Mouse (Mus musculus) testis, adult 10 weeks (tissue): ENCODE measurements around the gene Dlk2. TPM values are rescaled to one million over a fixed set of nuclear protein-coding genes. Genes with fewer than 3 reads are reported as not detected.

Source experiments
- polyA plus RNA-seq: library from polyadenylated mRNA; stranded (reverse); fragments of 350-450 nt; fragmentation: Illumina TruSeq; extraction: RNeasy Lipid Tissue Mini Kit (QIAGEN cat#74804); gene quantifications from one replicate; pipeline ENCODE4 v1.2.3, GENCODE M21; 2014; ENCODE audit warnings: low read depth, low replicate concordance

Gene Dlk2
- not detected for polyA plus RNA-seq

DNA sequence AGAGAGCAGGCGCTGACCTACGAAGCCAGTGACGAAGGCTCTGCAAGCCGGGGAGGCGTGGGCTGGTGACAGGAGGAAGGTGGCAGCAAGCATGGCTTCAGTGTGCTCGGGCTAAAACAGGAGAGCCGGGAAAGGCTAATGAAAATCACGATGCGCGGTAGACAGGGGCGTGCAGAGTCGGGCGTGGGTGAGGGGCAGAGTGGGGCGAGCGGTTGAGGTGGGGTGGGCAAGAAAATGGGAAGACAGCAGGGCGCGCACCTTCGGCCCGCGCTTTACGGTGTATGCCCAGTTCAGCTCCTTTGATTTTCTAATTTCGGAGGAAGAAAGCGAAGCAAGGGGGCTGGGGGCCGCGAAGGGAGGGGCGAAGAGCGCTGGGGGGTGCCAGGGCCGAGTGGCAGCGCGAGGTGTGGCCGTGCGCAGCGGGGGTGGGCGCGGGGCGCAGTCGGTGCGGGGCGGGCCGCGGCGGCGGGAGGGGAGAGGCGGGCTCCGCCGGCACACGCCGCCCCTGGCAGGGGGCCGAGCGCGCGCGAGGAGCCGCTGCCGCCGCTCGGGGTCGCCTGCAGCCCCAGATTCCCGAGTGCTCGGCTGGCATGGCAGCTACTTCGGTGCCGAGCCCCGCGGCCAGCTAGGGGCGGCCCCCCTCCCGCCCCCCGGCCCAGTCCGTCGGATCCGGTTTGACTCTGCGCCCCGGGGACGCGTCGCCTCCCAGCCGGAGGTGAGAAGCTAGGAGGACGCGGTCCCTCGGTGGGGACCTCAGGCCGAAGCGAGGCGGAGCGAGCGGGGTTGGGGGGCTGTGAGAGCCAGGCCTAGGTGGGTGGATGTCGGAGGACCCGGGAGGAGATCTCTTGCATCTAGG lies at the start of gene Dlk2:
TSS of gene Dlk2 (plus strand) at position 58 of the 856 bp plus-strand sequence.

DNA sequence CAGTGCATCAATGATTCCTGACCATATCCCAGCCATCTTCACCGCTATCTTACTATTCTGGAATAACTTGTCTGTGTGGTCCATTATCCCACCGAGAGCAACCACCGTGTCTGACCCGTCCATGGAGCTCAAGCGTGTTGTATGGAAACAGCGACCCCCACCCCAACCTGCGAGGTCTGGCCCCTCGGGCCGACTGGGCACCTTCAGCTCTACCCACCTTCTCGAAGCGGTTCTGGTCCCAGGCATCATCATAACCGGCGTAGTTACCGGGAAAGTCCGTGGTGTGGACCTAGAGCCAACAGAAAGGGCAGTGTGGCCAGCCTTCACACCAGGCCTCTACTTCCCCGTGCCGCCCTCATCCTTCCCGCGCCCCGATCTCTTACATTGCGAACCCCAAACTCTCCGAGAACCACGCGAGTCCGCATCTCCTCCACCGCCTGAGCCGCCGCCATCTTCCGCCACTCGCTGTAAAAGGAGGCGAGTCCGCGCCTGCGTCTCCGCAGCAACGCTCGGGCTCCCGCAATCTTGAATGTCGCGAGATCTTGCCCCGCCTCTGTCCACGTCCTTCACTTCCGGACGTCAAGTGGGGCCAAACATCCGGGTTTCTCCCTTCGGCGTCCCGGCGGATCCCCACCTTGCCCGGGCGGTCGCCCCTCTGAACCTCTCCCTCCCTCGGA lies 49.6 kb upstream of the Dlk2 start, which contains the start of the genes Polr1c and Yipf3:
TSS of gene Polr1c (minus strand) at position 543 of the 677 bp plus-strand sequence.
TSS of gene Yipf3 (plus strand) at position 569 of the 677 bp plus-strand sequence.

DNA sequence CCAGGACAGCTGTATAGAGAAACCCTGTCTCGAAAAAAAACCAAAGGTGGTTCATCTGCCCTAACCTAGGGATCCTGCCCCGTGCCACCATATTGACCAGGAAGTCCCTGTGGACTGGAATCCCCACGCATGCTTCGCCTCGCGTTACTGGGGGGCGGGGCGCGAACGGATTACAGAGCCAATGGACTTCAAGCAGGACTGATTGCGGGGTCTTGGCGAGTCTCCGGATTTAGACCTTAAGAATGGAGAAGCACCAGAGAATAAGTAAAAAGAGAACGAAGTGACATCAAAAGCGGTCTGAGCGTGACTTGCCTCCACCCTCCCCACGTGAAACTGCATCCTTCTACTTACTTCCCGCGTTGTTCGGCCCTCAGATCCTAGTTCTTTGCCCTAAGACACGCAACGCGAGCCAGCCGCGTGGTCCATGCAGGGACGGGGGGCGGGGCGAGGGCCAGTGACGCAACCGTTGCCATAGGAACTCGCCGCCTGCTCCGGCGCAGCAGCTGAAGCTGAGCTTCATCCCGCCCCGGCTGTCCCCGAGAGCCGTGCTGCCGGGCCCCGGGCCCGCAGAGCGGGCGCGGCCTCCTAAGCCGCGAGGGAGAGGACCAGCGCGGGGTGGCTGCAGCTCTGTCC lies 43.7 kb upstream of the Dlk2 start, which contains the start of gene Lrrc73:
TSS of gene Lrrc73 (plus strand) at position 80 of the 633 bp plus-strand sequence.

DNA sequence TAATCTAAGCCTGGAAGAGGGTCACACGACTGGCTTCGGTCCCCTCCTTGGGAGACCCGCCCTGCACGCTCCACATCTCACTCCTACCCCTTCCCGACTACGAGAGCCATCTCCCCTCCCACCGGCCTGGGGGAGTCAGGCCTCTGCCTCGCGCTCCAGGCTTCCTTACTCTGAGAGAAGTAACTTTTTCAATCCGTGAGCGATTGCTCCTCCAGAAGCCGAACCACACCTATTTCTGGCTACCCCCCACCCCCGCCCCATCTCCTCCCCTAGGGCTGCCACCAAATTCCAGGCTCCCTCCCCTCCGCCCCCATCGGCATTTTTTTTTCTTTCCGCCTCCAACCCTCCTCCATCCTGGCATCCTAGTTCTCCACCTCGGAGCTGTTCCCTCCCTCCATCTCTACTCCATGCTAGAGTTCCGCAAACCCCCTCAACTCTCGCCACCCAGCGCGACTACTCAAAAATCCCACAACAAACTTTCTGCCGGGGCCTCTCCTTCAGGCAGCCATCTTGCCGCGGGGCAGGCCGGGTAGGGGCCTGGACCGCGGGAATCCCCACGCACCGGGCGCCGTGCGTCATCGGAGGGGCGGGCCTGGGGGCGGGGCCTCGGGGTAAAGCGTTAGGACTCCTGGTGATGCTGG lies 14.6 kb upstream of the Dlk2 start, which contains the start of gene Tjap1:
TSS of gene Tjap1 (minus strand) at position 544 of the 641 bp plus-strand sequence.

DNA sequence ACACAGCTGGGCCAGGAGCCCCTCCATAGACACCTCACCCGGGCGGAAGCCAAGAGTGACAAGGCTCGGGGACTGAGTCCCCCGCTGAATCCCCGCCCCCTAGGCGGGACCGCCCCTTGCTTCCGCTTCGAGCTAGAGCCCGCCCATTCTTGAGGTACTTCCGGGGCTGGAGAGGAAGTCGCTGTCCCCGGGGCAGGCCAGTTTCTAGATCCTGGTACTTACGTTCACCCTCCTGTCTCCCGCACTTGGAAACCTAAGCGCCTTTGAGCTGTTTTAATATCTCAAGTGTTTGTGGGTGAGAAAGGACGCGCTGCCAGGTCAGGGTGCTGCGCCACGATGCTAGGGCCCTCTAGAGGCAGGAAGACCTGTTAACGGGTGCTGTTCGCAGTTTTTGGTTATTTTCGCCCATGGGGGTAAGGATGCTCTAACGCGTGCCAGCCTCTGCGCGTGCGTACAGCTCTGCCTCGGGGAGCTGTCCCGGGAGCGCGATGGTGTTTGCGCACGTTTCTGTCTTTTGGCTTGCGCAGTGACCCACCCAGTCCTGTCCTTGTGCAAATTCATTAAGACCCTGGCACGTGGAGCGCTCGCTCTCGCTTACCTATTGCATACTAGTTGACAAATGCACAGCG lies 30.8 kb downstream of the Dlk2 start, which contains the start of gene Abcc10:
TSS of gene Abcc10 (minus strand) at position 447 of the 629 bp plus-strand sequence.

Other genes starting within 250 kb of the Dlk2 start
- 19.8 TPM for gene Mrps18a, start 186.4 kb upstream of the Dlk2 start, polyA plus RNA-seq
- gene Rsph9, start 153.2 kb upstream of the Dlk2 start, polyA plus RNA-seq, result 14.6 TPM
- gene Mad2l1bp, start 143.9 kb upstream of the Dlk2 start, polyA plus RNA-seq, result 2.0 TPM
- 14.9 TPM for gene Gtpbp2, start 136.4 kb upstream of the Dlk2 start, polyA plus RNA-seq
- 11.8 TPM for gene Polh, start 94.8 kb upstream of the Dlk2 start, polyA plus RNA-seq
- gene Xpo5, start 94.6 kb upstream of the Dlk2 start, polyA plus RNA-seq, result 25.8 TPM
- gene Polr1c, start 49.4 kb upstream of the Dlk2 start, polyA plus RNA-seq, result 10.6 TPM
- gene Yipf3, start 49.3 kb upstream of the Dlk2 start, polyA plus RNA-seq, result 0.88 TPM
- 1.8 TPM for gene Lrrc73, start 43.9 kb upstream of the Dlk2 start, polyA plus RNA-seq
- gene Tjap1, start 14.4 kb upstream of the Dlk2 start, polyA plus RNA-seq, result 1.3 TPM
- gene Abcc10, start 30.9 kb downstream of the Dlk2 start, polyA plus RNA-seq, result 0.11 TPM
- gene Zfp318, start 86.3 kb downstream of the Dlk2 start, polyA plus RNA-seq, result 327 TPM
- 0.83 TPM for gene Crip3, start 131.5 kb downstream of the Dlk2 start, polyA plus RNA-seq
- gene Slc22a7, start 141.0 kb downstream of the Dlk2 start, polyA plus RNA-seq, result not detected
- 3.8 TPM for gene Ttbk1, start 190.3 kb downstream of the Dlk2 start, polyA plus RNA-seq
- gene Dnph1, start 199.3 kb downstream of the Dlk2 start, polyA plus RNA-seq, result 3.1 TPM
- 2.6 TPM for gene Cul9, start 249.0 kb downstream of the Dlk2 start, polyA plus RNA-seq